Mouse (Mus musculus) ovary, adult 18-20 months (tissue): ENCODE measurements around the gene Slc22a23.

Experiments used
- DNase-seq: peaks from one replicate; pipeline ENCODE4 v3.0.0; 2022; ENCODE audit warnings: low spot score, mixed read lengths

The Slc22a23 gene

DNA sequence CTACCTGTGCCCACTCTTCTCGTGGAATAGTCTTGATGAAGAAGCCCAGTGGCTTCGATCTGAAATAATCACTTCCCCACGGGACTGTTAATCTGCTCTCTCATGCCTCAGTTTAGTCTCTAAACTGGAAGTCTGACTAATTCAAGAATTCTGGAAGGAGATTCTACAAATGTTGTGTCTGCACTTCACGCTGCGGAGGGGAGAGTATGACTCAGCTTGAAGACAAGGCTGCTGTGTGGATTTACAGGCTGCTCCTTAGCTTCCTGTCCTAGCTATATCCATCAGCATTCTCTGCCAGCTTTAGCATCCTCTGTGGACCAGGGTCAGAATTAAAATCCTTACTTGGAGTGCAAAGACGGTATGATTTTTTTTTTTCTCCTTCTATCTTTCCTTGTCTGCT lies 112.0 kb downstream of the Slc22a23 start:
- no peak for DNase-seq

GRCm38 (mm10) chr13:34228905-34229304 lies 116.1 kb downstream of the Slc22a23 start:
- no peak for DNase-seq

DNA sequence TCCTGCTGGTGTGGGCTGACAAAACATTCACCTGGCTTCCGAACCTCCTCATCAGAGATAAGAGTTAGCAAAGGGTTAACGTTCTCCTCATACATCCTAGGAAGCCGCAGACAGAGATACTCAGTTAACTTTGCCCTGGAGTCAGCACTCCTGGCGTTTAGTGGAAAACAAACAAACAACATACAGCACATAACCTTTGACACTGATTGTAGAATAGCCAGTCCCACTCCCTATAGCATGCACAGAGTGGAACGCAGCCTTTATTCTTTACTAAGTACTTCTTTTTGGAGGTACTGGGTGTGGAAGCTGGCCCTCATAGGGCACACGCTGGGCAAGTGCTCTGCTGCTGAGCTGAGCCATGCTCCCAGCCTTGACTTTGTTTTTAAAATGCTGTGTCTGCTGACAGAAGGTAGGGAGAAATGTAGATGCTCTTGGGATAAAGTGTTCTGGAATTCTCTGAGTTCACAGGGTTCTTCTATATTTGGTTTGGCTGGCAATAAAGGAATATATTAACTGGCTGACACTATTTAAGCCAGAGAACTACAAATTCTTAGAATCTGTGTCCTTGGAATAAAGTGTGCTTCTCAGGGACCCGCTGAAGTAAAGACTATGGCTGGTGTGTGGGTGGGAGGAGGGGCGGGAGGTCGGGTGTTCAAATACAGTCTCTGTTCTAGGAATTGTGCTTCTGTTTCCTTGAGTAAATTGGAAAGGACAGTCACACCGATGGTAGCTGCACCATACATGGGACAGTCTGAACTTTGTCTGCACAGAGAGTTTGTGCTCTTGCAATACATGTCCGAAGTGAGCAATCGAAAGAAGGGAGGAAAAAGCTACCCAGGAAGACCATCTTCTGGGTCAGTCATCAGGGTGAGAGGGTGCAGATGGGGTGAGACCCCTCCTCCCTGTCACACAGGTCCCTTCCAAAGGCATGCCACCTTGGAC lies 117.0 kb downstream of the Slc22a23 start:
- DNase-seq = no peak

- DNase-seq = no peak
Measured at GRCm38 (mm10) chr13:34226940-34227339, 118.0 kb downstream of the Slc22a23 start.

GRCm38 (mm10) chr13:34222985-34223384 lies 122.0 kb downstream of the Slc22a23 start:
- peak; percentile 49 for DNase-seq

DNA sequence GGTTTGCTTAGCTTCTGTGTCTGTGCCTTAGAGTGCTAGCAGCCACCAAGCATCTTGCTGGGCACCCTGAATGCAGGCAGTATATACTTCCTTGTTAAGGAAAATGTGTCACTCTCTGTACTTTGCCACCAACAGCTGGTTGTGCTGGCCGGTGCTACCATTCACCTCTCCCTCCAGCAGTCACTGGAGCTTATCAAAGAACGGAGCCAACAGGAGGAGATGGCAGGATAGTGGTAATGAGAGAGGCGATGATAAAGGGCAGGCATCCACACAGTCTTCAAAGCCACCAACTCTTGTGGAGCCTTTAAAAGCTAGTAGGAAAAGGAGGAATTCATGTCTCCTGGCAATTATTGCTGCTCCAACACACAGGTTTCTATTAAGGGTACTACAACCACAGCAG lies 125.3 kb downstream of the Slc22a23 start:
- DNase-seq = no peak

GRCm38 (mm10) chr13:34218776-34219175 lies 126.2 kb downstream of the Slc22a23 start:
- no peak for DNase-seq

DNA sequence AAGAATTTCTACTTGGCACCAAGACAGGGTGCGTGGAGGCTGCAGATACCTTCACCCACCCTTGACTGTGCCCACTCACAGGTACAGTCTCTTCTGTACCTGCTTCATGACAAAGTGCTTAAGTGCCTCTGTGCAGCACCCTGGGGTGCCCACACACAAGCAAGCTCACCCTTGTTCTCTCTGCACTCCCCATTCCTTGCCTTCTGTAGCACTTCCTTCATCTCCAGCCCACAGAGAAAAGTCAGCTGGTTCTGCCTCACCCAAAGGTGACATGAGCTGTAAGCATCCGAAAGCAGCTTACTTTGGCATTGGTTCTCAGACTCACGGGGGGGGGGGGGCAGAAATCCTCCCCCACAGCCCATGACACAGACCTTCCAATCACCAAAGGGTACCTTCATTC lies 130.1 kb downstream of the Slc22a23 start:
- no peak for DNase-seq

DNA sequence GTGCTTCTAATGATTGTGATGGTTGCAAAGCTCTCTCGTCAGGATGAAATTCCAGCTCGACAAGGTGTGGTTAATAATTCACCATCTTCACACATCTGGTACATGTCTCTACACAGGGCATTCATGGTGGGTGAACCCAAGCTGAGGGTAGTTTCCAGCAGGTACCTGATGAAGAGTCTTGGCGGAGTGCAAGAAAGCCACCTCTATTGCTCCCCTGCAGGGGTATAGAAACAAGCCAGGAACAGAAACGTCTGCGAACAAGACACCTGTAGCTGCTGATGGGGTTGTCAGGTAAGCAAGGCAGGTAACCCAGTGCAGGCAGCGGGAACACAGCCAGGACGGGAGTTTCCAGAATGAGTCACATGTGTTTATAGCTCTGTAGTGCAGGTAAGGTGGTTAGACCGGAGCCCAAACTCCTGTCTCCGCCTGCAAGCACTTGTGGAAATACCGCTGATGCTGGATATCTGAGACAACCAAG lies 132.2 kb downstream of the Slc22a23 start:
- DNase-seq = no peak

DNA sequence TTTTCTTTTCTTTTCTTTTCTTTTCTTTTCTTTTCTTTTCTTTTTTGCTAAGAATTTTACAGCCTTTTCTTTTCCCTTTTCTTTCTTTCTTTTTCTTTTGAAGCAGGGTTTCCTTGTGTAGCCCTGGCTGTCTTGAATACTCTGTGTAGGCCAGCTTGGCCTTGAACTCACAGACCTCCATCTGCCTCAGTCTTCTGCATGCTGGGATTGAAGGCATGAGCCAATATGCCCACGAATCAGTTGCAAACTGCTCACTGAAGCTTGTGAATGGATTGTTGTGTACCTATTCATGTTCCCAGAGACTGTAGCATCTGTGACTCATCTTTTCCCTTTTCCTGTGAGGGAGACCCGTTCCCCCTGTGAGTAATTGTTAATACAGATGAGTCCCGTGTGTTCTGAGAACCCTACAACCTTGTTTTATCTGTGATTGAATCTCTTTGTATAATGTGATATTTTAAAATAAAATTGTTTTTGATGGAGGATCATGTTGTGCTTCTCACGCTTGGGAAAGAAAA lies 133.7 kb downstream of the Slc22a23 start:
- DNase-seq = no peak

DNA sequence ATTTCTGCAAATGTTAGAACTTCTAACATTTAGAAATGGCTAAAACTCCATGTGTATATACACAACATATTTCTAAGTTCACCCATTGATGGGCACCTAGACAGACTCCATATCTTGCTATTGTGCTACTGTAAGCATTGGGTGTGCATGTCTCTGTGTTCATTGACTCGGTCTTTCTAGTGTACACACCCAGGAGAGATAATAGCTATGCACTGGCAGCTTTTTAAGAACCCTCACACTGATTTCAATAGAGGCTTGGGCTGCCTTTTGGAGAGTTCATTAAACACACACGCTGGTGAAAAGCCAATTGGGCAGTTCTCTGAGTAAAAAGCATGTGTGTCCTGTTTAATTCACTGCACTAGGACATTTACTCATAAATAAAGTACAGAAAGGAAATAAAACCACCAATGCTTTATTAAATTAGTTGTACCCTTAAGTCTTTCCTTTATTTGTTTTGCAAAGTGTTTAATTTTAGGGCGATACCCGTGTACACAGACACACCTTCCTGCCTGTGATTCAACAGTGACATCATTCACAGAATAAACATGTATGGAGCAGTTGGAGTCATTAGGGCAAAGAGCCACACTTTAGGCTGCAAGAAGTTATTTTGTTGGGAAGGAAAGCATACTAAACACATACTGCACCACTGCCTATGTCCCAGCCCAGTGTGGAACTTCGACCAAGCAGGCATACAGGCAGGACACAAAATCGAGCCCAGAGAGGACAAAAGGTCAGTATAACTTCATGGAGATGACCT lies 137.1 kb downstream of the Slc22a23 start:
- no peak for DNase-seq

GRCm38 (mm10) chr13:34205216-34205615 lies 139.8 kb downstream of the Slc22a23 start:
- no peak for DNase-seq

DNA sequence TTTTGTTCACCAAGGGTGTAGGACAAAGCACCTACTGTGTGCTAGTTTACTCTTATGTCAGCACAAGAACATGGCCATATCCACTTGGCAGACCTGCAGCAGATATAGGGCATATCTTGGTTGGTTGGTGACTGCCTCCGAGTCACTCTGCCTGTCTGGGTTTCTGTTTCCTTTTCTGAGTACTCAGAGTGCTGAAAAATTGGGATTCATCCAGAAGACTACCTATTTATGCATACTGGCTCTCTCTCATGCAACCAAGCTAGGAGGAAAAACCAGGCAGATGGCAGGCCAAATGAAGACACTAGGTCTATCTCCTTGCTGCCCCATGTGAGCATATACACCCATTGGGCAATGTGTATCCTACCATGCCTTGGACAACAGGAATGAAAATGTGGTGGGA lies 149.3 kb downstream of the Slc22a23 start:
- no peak for DNase-seq

DNA sequence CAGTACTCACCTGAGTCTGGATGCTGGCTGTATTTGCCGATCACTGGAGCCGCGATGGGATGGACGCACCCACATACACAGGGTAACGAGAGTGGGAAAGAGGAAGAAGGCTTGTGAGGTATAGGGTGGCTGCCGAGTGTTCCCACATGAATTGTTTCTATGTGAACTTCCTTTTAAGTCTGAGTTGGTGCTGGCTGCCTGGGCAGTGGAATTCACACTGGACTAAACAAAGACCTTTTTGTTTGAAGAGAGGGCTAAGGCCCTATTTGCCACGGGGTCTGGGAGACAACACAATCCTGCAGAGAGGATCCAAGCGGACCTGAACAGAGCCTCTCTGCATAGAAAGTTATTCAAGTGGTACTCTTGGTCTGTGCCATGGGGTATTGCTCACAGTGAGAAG lies 151.6 kb downstream of the Slc22a23 start:
- no peak for DNase-seq

DNA sequence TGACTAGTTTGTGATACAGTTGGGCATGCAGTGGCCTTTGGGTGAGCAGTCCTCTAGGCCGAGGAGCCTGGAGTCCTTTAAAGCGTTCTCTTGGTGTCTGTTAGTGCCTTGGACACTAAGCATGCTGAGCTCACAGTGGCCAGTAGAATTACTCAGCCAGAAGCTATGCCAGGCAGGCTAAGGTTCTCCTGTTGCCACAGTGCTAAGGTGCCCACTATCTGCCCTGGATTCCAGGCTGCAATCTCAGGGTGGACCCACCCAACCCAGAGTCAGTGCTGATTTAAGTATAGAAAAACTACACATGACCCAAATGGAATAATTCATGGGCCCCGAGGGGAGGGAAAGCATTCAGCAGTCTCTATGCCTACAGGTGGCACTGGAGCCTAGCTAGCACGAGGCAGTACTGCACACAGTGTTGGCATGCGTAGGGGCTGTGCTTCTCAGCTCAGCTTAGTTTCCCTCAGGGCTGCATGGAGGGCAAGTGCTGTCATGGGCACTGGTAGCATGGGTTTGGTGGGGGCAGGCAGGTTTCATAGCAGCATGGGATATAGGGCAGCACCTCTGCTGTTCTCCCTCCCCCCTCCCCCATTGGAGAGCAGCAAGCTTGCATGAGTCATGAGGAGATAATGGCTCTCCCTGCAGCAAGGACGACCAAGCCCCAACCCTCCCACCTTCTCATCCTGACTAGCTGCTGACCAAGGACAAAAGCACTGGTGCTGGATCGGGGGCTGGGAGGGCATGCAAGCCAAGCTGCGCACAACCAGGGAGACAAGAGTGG lies 152.4 kb downstream of the Slc22a23 start:
- DNase-seq = peak; percentile 73

- DNase-seq = peak; percentile 41
Measured at GRCm38 (mm10) chr13:34187571-34187970, 157.4 kb downstream of the Slc22a23 start.

- no peak for DNase-seq
Measured at GRCm38 (mm10) chr13:34185371-34185770, 159.6 kb downstream of the Slc22a23 start.

DNA sequence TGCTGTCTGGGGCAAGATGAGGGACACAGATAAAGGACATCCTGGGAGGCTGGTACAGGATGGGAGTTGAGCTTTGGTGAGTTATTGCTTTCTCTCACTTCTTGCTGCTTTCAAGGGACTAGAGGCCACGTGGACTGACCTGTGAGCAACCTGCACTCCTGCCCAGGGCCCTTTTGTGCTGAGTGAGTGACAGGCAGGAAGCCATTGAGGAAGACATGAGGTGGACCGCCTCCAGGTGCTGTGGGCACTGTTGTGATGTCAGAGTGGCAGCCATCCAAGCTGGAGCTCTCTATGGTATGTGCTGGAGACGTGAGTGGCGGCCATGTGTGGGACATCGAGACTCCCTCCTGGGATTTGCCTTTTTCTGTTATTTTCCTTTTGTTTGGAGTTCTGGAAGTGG lies 163.4 kb downstream of the Slc22a23 start:
- no peak for DNase-seq

DNA sequence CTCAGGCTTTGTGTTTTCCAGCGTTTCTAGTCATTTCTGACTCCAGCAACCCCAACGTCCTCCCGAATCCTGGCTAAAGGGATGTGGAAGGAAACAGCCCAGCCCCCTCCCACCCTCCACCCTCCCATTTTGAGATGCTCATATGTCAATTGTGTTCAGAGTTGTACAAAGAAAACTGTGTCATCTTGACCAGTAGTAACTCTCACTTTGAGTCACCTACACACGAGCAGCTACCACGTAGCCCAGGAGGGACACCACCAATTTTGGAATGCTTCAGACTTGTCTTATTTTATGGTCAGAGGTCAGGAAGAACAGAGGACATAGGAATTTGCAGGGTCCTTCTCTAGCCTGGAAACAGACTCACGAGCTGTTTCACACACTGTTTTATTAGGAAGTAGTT lies 171.0 kb downstream of the Slc22a23 start:
- no peak for DNase-seq

GRCm38 (mm10) chr13:34163304-34163975 lies 181.5 kb downstream of the Slc22a23 start:
- DNase-seq = no peak
